Mouse (Mus musculus): ENCODE data around the gene Zfp62.

GRCm38 (mm10) chr11:49263149-49263548 lies 60.1 kb downstream of the Zfp62 start:
- TF ChIP-seq CTCF (IDR thresholded peaks at IDR 0.05; ENCODE audit: extremely low read depth, insufficient read depth, low read length) (no peak), POLR2A (IDR thresholded peaks at IDR 0.05; ENCODE audit: extremely low read depth, insufficient read depth, low read length) (no peak)
